Mouse (Mus musculus): ENCODE data around the gene Rhobtb3. TPM values are rescaled to one million over a fixed set of nuclear protein-coding genes. Genes with fewer than 3 reads are reported as not detected.

The Rhobtb3 gene
- total RNA-seq, 1 experiment, result 8.9 TPM

- no peak for DNase-seq (ENCODE audit: low read depth, low spot score)
- no peak overlapping the region for H3K4me3 ChIP-seq (ENCODE audit: insufficient read depth in 1 of 2, low read depth in 1 of 2, low read length in 2 of 2, poor library complexity in 1 of 2, severe bottlenecking in 1 of 2)
- H3K4me1 ChIP-seq (ENCODE audit: control insufficient read depth in 2 of 2, insufficient read depth in 2 of 2, low read length in 2 of 2, poor library complexity in 1 of 2), result 0 out of 4 replicates have a peak, but pooled peaks cover 0 to 2% of the 10 kb centered on the region in 2 experiments
- H3K36me3 ChIP-seq (ENCODE audit: control insufficient read depth, insufficient read depth, low read length, poor library complexity, severe bottlenecking), result no peaks in the 10 kb centered on the region
- no peaks in the 10 kb centered on the region for H3K9me3 ChIP-seq (ENCODE audit: control insufficient read depth, insufficient read depth, low read depth, low read length)
- no peak overlapping the region for H3K9ac ChIP-seq (ENCODE audit: insufficient read depth, low read depth, low read length, poor library complexity, severe bottlenecking)
- no peak for TF ChIP-seq MAFK (IDR thresholded peaks at IDR 0.05; ENCODE audit: insufficient read depth, low read depth, low read length)
- no peak for TF ChIP-seq ZNF384 (IDR thresholded peaks at IDR 0.05; ENCODE audit: low read depth, low read length)
- TF ChIP-seq ZC3H11A (IDR thresholded peaks at IDR 0.05; ENCODE audit: borderline replicate concordance, low read depth, low read length), result no peak
- TF ChIP-seq CHD2 (IDR thresholded peaks at IDR 0.05; ENCODE audit: low read depth, low read length), result no peak
- TF ChIP-seq HCFC1 (IDR thresholded peaks at IDR 0.05; ENCODE audit: borderline replicate concordance, insufficient read depth, low read length), result no peak
- in situ Hi-C loops (cut with MboI; ENCODE audit: low sequenced_read_pairs in 2 of 2, unreplicated experiment in 2 of 2), result no loop called here
- H3K27ac ChIP-seq (ENCODE audit: insufficient read depth, low read depth, low read length, poor library complexity, severe bottlenecking), result no peak overlapping the region
Measured at GRCm38 (mm10) chr13:75867876-75868275, 75.8 kb downstream of the Rhobtb3 start.

DNA sequence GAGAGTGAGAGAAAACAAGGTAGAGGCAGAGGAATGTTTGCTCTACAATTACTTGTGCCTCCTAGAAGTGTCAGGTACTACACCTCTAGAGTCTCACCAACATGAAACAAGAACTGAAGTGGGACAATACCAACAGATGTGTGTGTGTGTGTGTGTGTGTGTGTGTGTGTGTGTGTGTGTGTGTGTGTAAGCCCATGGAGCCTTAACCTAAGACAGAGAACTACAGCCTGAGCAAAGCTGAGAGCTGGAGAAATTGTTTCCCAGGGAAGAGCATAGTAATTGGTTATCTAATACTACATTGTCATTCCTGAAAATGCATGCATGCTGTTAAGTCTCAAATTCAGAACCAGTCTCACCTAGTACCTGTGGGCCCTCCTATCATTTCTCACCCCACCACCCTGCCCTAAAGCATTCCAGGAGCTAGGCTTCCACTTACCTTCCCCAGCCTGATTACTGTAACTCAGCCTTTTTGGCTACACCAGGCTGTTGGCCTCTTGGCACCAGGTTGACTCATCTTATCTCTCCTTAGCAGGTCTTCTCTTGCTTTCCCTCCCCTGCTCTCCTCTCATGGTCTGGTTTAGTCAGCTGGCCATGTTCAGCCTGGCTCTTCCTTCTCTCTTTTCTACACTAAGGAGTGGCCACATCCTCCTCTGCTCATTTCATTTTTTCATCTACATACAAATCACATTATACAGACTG lies 78.1 kb downstream of the Rhobtb3 start:
- H3K9me3 ChIP-seq (ENCODE audit: control insufficient read depth, insufficient read depth, low read depth, low read length), result no peaks in the 10 kb centered on the region
- H3K9ac ChIP-seq (ENCODE audit: insufficient read depth, low read depth, low read length, poor library complexity, severe bottlenecking), result no peak overlapping the region
- in situ Hi-C loops (cut with MboI; ENCODE audit: low sequenced_read_pairs in 2 of 2, unreplicated experiment in 2 of 2), result no loop called here
- H3K4me1 ChIP-seq (ENCODE audit: control insufficient read depth in 2 of 2, insufficient read depth in 2 of 2, low read length in 2 of 2, poor library complexity in 1 of 2), result no peaks in the 10 kb centered on the region
- no peak overlapping the region for H3K4me3 ChIP-seq (ENCODE audit: insufficient read depth in 1 of 2, low read depth in 1 of 2, low read length in 2 of 2, poor library complexity in 1 of 2, severe bottlenecking in 1 of 2)
- H3K27ac ChIP-seq (ENCODE audit: insufficient read depth, low read depth, low read length, poor library complexity, severe bottlenecking), result no peak overlapping the region
- no peak for TF ChIP-seq ZC3H11A (IDR thresholded peaks at IDR 0.05; ENCODE audit: borderline replicate concordance, low read depth, low read length)
- no peak for TF ChIP-seq MAFK (IDR thresholded peaks at IDR 0.05; ENCODE audit: insufficient read depth, low read depth, low read length)
- no peak for TF ChIP-seq HCFC1 (IDR thresholded peaks at IDR 0.05; ENCODE audit: borderline replicate concordance, insufficient read depth, low read length)
- no peak for TF ChIP-seq CHD2 (IDR thresholded peaks at IDR 0.05; ENCODE audit: low read depth, low read length)
- TF ChIP-seq ZNF384 (IDR thresholded peaks at IDR 0.05; ENCODE audit: low read depth, low read length), result no peak
- H3K36me3 ChIP-seq (ENCODE audit: control insufficient read depth, insufficient read depth, low read length, poor library complexity, severe bottlenecking), result no peaks in the 10 kb centered on the region
- no peak for DNase-seq (ENCODE audit: low read depth, low spot score)

GRCm38 (mm10) chr13:75859264-75859844 lies 84.4 kb downstream of the Rhobtb3 start:
- H3K9ac ChIP-seq (ENCODE audit: insufficient read depth, low read depth, low read length, poor library complexity, severe bottlenecking), result no peak overlapping the region
- H3K9me3 ChIP-seq (ENCODE audit: control insufficient read depth, insufficient read depth, low read depth, low read length), result no peaks in the 10 kb centered on the region
- no peaks in the 10 kb centered on the region for H3K4me1 ChIP-seq (ENCODE audit: control insufficient read depth in 2 of 2, insufficient read depth in 2 of 2, low read length in 2 of 2, poor library complexity in 1 of 2)
- in situ Hi-C loops (cut with MboI; ENCODE audit: low sequenced_read_pairs in 2 of 2, unreplicated experiment in 2 of 2), result no loop called here
- no peak for DNase-seq (ENCODE audit: low read depth, low spot score)
- no peaks in the 10 kb centered on the region for H3K36me3 ChIP-seq (ENCODE audit: control insufficient read depth, insufficient read depth, low read length, poor library complexity, severe bottlenecking)
- no peak overlapping the region for H3K27ac ChIP-seq (ENCODE audit: insufficient read depth, low read depth, low read length, poor library complexity, severe bottlenecking)
- H3K4me3 ChIP-seq (ENCODE audit: insufficient read depth in 1 of 2, low read depth in 1 of 2, low read length in 2 of 2, poor library complexity in 1 of 2, severe bottlenecking in 1 of 2), result no peak overlapping the region
- no peak for TF ChIP-seq ZC3H11A (IDR thresholded peaks at IDR 0.05; ENCODE audit: borderline replicate concordance, low read depth, low read length)
- no peak for TF ChIP-seq CHD2 (IDR thresholded peaks at IDR 0.05; ENCODE audit: low read depth, low read length)
- no peak for TF ChIP-seq HCFC1 (IDR thresholded peaks at IDR 0.05; ENCODE audit: borderline replicate concordance, insufficient read depth, low read length)
- TF ChIP-seq ZNF384 (IDR thresholded peaks at IDR 0.05; ENCODE audit: low read depth, low read length), result no peak
- TF ChIP-seq MAFK (IDR thresholded peaks at IDR 0.05; ENCODE audit: insufficient read depth, low read depth, low read length), result no peak

DNA sequence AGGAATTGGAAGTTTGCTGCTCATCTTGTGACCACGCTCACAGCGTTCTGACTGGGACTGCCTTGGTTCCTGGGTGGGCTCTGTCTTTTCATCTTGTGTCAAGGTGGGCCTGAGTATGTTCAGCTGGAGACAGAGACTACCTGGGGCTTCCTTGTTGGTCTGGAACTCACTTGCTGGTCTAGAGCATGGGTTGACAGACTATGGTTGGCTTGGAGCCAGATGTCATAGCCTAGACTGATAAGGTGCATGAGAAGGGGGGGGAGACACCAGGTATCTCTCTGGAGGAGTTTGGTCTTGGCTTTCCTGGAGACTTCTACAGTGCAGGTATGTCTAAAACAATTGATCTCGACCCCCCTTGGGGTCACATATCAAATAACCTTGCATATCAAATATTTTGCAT lies 90.6 kb downstream of the Rhobtb3 start:
- Histone ChIP-seq H3K4me1 (ENCODE audit: control insufficient read depth in 2 of 2, insufficient read depth in 2 of 2, low read length in 2 of 2, poor library complexity in 1 of 2) (no peaks in the 10 kb centered on the region), H3K9ac (ENCODE audit: insufficient read depth, low read depth, low read length, poor library complexity, severe bottlenecking) (no peak overlapping the region), H3K4me3 (ENCODE audit: insufficient read depth in 1 of 2, low read depth in 1 of 2, low read length in 2 of 2, poor library complexity in 1 of 2, severe bottlenecking in 1 of 2) (no peak overlapping the region), H3K36me3 (ENCODE audit: control insufficient read depth, insufficient read depth, low read length, poor library complexity, severe bottlenecking) (no peaks in the 10 kb centered on the region), H3K27ac (ENCODE audit: insufficient read depth, low read depth, low read length, poor library complexity, severe bottlenecking) (no peak overlapping the region), H3K9me3 (ENCODE audit: control insufficient read depth, insufficient read depth, low read depth, low read length) (no peaks in the 10 kb centered on the region)
- DNase-seq (ENCODE audit: low read depth, low spot score), result no peak
- no peak for TF ChIP-seq MAFK (IDR thresholded peaks at IDR 0.05; ENCODE audit: insufficient read depth, low read depth, low read length)
- TF ChIP-seq CHD2 (IDR thresholded peaks at IDR 0.05; ENCODE audit: low read depth, low read length), result no peak
- TF ChIP-seq HCFC1 (IDR thresholded peaks at IDR 0.05; ENCODE audit: borderline replicate concordance, insufficient read depth, low read length), result no peak
- no peak for TF ChIP-seq ZC3H11A (IDR thresholded peaks at IDR 0.05; ENCODE audit: borderline replicate concordance, low read depth, low read length)
- TF ChIP-seq ZNF384 (IDR thresholded peaks at IDR 0.05; ENCODE audit: low read depth, low read length), result no peak
- in situ Hi-C loops (cut with MboI; ENCODE audit: low sequenced_read_pairs in 2 of 2, unreplicated experiment in 2 of 2), result no loop called here

Measured in ES-E14 (cell line).